8 mouse cellular contexts compared by ENCODE assay signal in genomic region chr2:130179507-130180019, GRCm38 (mm10). TPM values are rescaled to one million over a fixed set of nuclear protein-coding genes. Genes with fewer than 3 reads are reported as not detected.
DNase-seq lines count a peak whose midpoint lies in the region; ATAC-seq lines count a peak whose summit lies in the region.

No protein-coding gene starts in this region.

- H3K4me2 ChIP-seq in embryonic facial prominence, embryonic 12.5 days (replicated peaks), result peak overlapping the region; percentile 66
- H3K4me2 ChIP-seq in intestine, embryonic 16.5 days (ENCODE audit: low read depth, low read length), result peak overlapping the region; percentile 78
- peak overlapping the region; percentile 94 for H3K4me2 ChIP-seq in neural tube, embryonic 13.5 days

- H3K27me3 ChIP-seq in embryonic facial prominence, embryonic 12.5 days, result no peaks in the 10 kb centered on the region
- no peaks in the 10 kb centered on the region for H3K27me3 ChIP-seq in intestine, embryonic 16.5 days (replicated peaks; ENCODE audit: control insufficient read depth, insufficient read depth, low read length)
- H3K27me3 ChIP-seq in neural tube, embryonic 13.5 days, result no peaks in the 10 kb centered on the region; the same call in 1 of the 2 replicates

- DNase-seq in layer of hippocampus, adult 9-11 months, result peak; percentile 25
- no peak for DNase-seq in layer of hippocampus, postnatal 10 days (ENCODE audit: low spot score in 2 of 2)
- DNase-seq in layer of hippocampus, adult 8-10 months (ENCODE audit: low spot score in 2 of 2), result no peak
- DNase-seq in left cerebral cortex, adult 9 months (ENCODE audit: low spot score in 2 of 2), result no peak
- DNase-seq in MN1 (ENCODE audit: low spot score), result no peak

- 1% methylated on average over 15 of the region's 15 CpGs for WGBS in embryonic facial prominence, embryonic 12.5 days
- 2% methylated on average over 15 of the region's 15 CpGs for WGBS in intestine, embryonic 16.5 days
- 1% methylated on average over 15 of the region's 15 CpGs for WGBS in neural tube, embryonic 13.5 days

- H3K9me3 ChIP-seq in embryonic facial prominence, embryonic 12.5 days, result no peaks in the 10 kb centered on the region
- H3K9me3 ChIP-seq in intestine, embryonic 16.5 days (ENCODE audit: control insufficient read depth, low read length), result no peaks in the 10 kb centered on the region; the same call in 1 of the 2 replicates
- no peaks in the 10 kb centered on the region for H3K9me3 ChIP-seq in neural tube, embryonic 13.5 days

- ATAC-seq in embryonic facial prominence, embryonic 12.5 days (ENCODE audit: insufficient number of reproducible peaks, insufficient read depth, low FRiP score, low TSS enrichment), result peak; percentile 76
- peak; percentile 78 for ATAC-seq in intestine, embryonic 16.5 days
- ATAC-seq in neural tube, embryonic 13.5 days (ENCODE audit: low read depth), result peak; percentile 78

- peaks cover 16% of the 10 kb centered on the region for H3K4me1 ChIP-seq in embryonic facial prominence, embryonic 12.5 days
- H3K4me1 ChIP-seq in intestine, embryonic 16.5 days (ENCODE audit: control insufficient read depth, insufficient read depth, low read length), result peaks cover 18% of the 10 kb centered on the region
- peaks cover 31% of the 10 kb centered on the region for H3K4me1 ChIP-seq in neural tube, embryonic 13.5 days (replicated peaks)

- H3K36me3 ChIP-seq in embryonic facial prominence, embryonic 12.5 days, result peaks cover 22% of the 10 kb centered on the region
- 0 out of 2 replicates have a peak, but pooled peaks cover 8% of the 10 kb centered on the region for H3K36me3 ChIP-seq in intestine, embryonic 16.5 days (ENCODE audit: control insufficient read depth, insufficient read depth, low read length)
- peaks cover 24% of the 10 kb centered on the region for H3K36me3 ChIP-seq in neural tube, embryonic 13.5 days

- peak overlapping the region; percentile 98 for H3K27ac ChIP-seq in embryonic facial prominence, embryonic 12.5 days
- H3K27ac ChIP-seq in intestine, embryonic 16.5 days (ENCODE audit: low read length), result peak overlapping the region; percentile 43
- peak overlapping the region; percentile 97 for H3K27ac ChIP-seq in neural tube, embryonic 13.5 days (replicated peaks)

- peak overlapping the region; percentile 99 for H3K9ac ChIP-seq in embryonic facial prominence, embryonic 12.5 days
- peak overlapping the region; percentile 98 for H3K9ac ChIP-seq in intestine, embryonic 16.5 days (ENCODE audit: low read depth, low read length)
- peak overlapping the region; percentile 81 for H3K9ac ChIP-seq in neural tube, embryonic 13.5 days

- H3K4me3 ChIP-seq in embryonic facial prominence, embryonic 12.5 days, result peak overlapping the region; percentile 97
- H3K4me3 ChIP-seq in intestine, embryonic 16.5 days (ENCODE audit: low read length), result peak overlapping the region; percentile 78
- peak overlapping the region; percentile 94 for H3K4me3 ChIP-seq in neural tube, embryonic 13.5 days

RNA-seq across cellular contexts. Expression of gene Snrpb, which starts 0.4 kb away (rescaled TPM):
- 100 to 1,000 TPM; 103 to 106 TPM for total RNA-seq in layer of hippocampus, postnatal 10 days (2021)
- polyA plus RNA-seq in embryonic facial prominence, embryonic 12.5 days (2016; fragmentation: Nextera tagmentation; extraction: Ambion mirVana), result 620 and 646 TPM in 2 replicates
- 470 and 526 TPM in 2 replicates for polyA plus RNA-seq in intestine, embryonic 16.5 days (2015; fragmentation: Nextera tagmentation; extraction: Ambion mirVana)
- polyA plus RNA-seq in neural tube, embryonic 13.5 days (2015; fragmentation: Nextera tagmentation; extraction: Ambion mirVana), result 362 and 366 TPM in 2 replicates
- total RNA-seq in layer of hippocampus, adult 8-10 months (2022), result 100 to 1,000 TPM; 103 to 110 (median 105) TPM

RNA-seq across cellular contexts. Expression of gene Tmc2, which starts 15.4 kb away (rescaled TPM):
- not detected for total RNA-seq in layer of hippocampus, postnatal 10 days (2021)
- not detected in 2 replicates for polyA plus RNA-seq in embryonic facial prominence, embryonic 12.5 days (2016; fragmentation: Nextera tagmentation; extraction: Ambion mirVana)
- not detected in 2 replicates for polyA plus RNA-seq in intestine, embryonic 16.5 days (2015; fragmentation: Nextera tagmentation; extraction: Ambion mirVana)
- polyA plus RNA-seq in neural tube, embryonic 13.5 days (2015; fragmentation: Nextera tagmentation; extraction: Ambion mirVana), result not detected in 2 replicates
- total RNA-seq in layer of hippocampus, adult 8-10 months (2022), result not detected

Comparison
In these comparisons a context has a peak if more than half of its experiments do, and no peak if none do; other contexts are left out.
1. H3K27ac ChIP-seq: peak in every context shown above with its lines; median percentile 98 in embryonic facial prominence, embryonic 12.5 days; 97 in neural tube, embryonic 13.5 days; 43 in intestine, embryonic 16.5 days.